Mouse (Mus musculus): Measurements from ENCODE around the gene Nr1d1. TPM values are rescaled to one million over a fixed set of nuclear protein-coding genes. Genes with fewer than 3 reads are reported as not detected.
"Not testable (repeated sequence)": the region's sequence is repeated elsewhere in the genome, so short reads cannot be mapped to it uniquely, and the experiment has no call there.

The Nr1d1 gene
- total RNA-seq, 2 experiments from 2014 or later, result not detected

DNA sequence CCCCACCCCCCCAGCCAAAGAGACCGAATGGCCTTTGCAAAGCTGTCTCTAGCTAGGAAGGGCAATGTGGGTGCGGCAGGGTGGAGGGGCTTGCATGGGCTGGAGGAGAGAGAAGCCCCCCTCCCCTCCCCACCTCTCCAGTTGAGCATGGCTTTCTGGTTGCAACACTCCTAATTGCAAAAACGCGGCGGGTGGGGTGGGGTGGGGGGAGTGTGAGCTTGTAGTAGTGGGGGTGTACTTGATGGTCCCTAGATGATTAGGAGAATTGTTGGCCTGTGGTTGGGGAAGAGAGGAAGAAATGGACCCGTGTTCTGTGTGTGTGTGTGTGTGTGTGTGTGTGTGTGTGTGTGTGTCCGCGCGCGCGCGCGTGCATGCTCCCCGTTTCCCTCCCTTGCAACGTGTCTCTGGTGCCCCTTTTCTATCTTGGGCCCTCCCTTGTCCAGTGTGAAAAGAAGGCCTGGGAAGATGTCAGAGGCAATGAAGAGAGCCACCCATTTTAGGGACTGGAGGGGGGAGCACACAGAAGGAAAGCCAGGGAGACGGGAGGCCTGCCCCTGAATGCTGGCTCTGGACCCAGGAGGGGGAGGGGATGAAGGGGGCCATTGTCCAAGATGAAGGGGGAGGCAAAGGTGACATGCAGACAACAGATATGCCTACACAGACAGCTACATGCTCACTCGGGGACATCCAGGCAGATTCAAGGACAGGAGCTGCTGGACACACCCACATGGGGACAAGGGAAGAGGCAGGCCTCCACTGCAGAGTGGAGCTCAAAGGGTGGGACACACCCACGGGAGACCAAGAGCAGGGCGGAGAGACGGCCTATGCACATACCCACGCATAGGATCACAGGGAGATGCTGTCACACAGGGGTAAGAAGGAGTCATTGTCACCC, 32.5 kb downstream of the Nr1d1 start:
- peak; percentile 37 for ATAC-seq (replicated peaks; ENCODE audit: low FRiP score, poor library complexity, severe bottlenecking)

DNA sequence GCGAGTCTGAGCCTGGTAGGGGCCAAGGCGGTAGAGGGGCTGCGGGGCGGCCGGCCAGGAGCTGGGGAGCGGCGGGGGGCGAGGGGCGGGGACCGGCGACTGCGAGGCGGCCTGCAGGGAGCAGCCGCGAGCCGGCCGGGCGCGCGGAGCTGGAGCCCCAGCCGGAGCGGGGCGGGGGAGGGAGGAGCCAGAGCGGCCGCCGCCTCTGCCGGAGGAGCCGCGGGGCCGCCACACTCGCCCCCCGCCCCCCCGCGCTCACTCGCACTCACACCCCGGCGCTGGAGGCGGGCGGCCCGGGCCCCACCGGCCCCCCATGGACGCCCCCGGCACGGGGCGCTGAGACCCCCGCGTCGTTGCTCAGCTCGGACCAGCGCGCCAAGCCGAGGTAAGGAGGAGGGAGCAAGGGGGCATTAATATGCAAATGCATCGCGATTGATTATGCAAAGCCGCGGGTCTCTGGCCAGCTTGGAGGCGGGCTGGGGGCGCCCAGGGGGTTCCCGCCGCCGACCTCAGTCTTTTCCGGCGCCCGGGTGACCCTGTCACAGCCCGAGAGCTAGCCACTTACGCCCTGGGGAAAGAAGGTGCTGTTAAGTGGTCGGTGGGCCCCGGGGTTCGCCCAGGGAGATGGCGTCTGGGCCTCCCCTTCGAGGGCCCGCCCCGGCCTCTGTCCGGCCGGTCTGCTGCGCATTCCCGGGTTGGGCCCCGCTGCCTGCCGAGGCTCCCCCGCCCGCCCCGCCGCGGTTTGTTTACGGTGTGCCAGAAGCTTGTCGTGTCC, 33.3 kb downstream of the Nr1d1 start:
- ATAC-seq (replicated peaks; ENCODE audit: low FRiP score, poor library complexity, severe bottlenecking), result peak; percentile 76

- no peak for ATAC-seq (replicated peaks; ENCODE audit: low FRiP score, poor library complexity, severe bottlenecking)
Observed at GRCm38 (mm10) chr11:98741051-98741620, 34.0 kb downstream of the Nr1d1 start.

- ATAC-seq (replicated peaks; ENCODE audit: low FRiP score, poor library complexity, severe bottlenecking), result peak; percentile 84
Observed at GRCm38 (mm10) chr11:98740393-98741050, 34.6 kb downstream of the Nr1d1 start, which contains the start of gene Thra. Gene Thra (plus strand): TSS chr11:98740638.

- peak; percentile 17; the same call in 1 of the 2 replicates for ATAC-seq (replicated peaks; ENCODE audit: low FRiP score, poor library complexity, severe bottlenecking)
Observed at GRCm38 (mm10) chr11:98740026-98740392, 35.1 kb downstream of the Nr1d1 start.

GRCm38 (mm10) chr11:98738925-98739324, 36.2 kb downstream of the Nr1d1 start:
- no peak for ATAC-seq (replicated peaks; ENCODE audit: low FRiP score, poor library complexity, severe bottlenecking)

GRCm38 (mm10) chr11:98738428-98738911, 36.7 kb downstream of the Nr1d1 start:
- ATAC-seq (replicated peaks; ENCODE audit: low FRiP score, poor library complexity, severe bottlenecking), result no peak

DNA sequence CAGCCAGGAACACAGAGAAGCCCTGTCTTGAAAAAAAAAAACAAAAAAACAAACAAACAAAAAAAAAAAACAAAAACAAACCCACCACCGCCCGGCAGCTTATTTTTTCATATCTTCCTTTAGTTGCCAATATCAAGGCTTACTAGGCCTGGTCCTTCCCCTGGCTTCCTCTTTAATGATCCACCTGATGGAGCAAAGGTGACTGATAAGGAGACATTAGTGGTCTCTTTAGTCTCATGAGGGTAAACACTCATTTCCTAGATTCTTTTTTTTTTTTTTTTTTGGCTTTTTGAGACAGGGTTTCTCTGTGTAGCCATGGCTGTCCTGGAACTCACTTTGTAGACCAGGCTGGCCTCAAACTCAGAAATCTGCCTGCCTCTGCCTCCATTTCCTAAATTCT, 37.9 kb downstream of the Nr1d1 start:
- ATAC-seq (replicated peaks; ENCODE audit: low FRiP score, poor library complexity, severe bottlenecking), result not testable (repeated sequence)

DNA sequence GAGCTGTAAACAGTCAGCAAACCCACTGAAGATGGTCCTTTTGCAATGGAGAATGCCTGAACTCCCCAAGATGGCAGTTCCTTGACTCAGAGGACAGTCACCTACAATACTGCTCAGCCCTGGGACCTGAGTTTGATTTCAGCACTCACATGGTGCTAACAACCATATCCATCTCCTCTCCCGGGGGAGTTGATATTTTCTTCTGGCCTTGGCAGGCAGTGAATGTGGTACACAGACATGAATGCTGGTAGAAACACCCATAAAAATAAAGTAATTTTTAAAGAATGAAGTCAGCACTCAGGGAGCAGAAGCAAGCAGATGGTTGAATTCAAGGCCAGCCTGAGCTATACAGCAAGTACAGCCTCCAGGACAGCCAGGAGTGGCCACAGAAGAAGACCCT, 39.0 kb downstream of the Nr1d1 start:
- ATAC-seq (replicated peaks; ENCODE audit: low FRiP score, poor library complexity, severe bottlenecking), result no peak

DNA sequence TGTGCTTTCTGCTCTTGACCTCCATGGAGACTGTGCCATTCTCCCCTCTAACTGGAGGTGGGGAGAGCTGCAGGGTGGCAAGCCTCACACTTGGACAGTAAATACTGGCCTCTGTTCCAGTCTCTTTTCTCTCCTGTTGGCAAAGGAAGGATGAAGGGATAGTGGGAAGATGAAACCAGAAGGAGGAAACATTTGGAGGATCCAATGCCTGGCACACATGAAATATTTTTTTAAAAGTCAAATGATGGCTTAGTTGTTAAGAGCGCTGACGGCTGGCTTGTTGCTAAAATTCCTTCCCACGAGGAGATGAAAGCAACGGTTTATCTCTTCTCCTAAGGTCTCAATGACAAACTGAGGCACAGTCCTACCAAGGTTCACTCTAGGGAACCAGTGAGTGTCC, 40.0 kb downstream of the Nr1d1 start:
- no peak for ATAC-seq (replicated peaks; ENCODE audit: low FRiP score, poor library complexity, severe bottlenecking)

DNA sequence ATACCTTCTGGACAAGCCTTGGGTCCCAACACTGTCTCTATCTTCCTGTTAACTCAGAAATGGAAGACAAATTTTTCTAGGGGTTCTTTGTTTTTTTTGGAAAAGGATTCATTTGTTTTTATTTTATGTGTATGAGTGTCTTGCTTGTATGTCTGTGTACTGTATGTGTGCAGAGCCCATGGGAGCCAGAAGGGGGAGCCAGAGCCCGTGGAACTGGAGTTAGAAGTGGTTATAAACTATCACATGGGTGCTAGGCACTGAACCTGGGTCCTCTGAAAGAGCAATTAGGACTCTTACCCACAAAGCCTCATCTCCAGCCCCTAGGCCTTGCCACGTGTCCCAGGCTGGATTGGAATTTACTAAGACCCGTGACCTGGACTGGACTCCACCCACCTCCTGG, 41.1 kb downstream of the Nr1d1 start:
- no peak for ATAC-seq (replicated peaks; ENCODE audit: low FRiP score, poor library complexity, severe bottlenecking)

GRCm38 (mm10) chr11:98731134-98731533, 44.0 kb downstream of the Nr1d1 start:
- ATAC-seq (replicated peaks; ENCODE audit: low FRiP score, poor library complexity, severe bottlenecking), result no peak

- no peak for ATAC-seq (replicated peaks; ENCODE audit: low FRiP score, poor library complexity, severe bottlenecking)
Observed at GRCm38 (mm10) chr11:98730727-98731126, 44.4 kb downstream of the Nr1d1 start.

GRCm38 (mm10) chr11:98729119-98729588, 46.0 kb downstream of the Nr1d1 start, which contains the start of gene Med24:
Gene Med24 (minus strand): TSS chr11:98729435.
- peak; percentile 100 for ATAC-seq (replicated peaks; ENCODE audit: low FRiP score, poor library complexity, severe bottlenecking)

- no peak for ATAC-seq (replicated peaks; ENCODE audit: low FRiP score, poor library complexity, severe bottlenecking)
Observed at GRCm38 (mm10) chr11:98725926-98726506, 49.1 kb downstream of the Nr1d1 start.

GRCm38 (mm10) chr11:98723098-98723497, 52.0 kb downstream of the Nr1d1 start:
- no peak for ATAC-seq (replicated peaks; ENCODE audit: low FRiP score, poor library complexity, severe bottlenecking)

DNA sequence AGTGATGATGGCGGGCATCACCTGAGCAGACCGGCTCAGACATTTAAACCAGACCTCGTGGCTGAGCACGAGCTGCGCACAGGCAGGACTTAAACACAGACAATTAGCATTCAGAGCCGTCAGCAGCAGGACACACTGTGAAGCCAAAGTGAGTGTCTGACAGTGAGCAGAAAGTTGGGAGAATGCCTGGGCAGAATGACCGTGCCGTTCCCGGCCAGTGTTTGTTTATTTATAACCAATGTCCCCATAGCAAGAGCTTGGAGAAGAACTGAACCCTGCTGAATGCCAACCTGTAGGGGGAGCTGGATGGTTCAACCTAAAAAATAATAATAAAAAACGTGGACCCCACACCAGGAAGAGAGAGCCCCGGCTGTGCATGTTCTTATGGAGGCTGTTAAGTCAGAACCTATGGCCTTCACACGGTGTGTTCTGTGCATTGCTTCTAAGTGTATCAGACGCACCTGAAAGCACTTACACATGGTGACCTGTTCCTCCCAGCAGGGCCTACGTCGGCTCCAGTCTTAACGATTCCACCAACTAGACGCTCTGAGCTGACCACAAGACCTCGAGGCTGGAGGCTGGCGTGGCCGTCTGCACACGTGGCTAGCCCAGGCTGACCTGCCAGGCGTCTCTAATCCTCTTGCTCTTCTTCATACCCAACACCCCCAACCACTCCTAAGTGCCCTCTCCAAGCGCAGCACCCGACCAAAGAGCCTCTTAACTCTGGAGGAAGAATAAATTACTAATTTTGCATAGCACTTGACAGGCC, 53.5 kb downstream of the Nr1d1 start:
- no peak for ATAC-seq (replicated peaks; ENCODE audit: low FRiP score, poor library complexity, severe bottlenecking)

GRCm38 (mm10) chr11:98720756-98721155, 54.4 kb downstream of the Nr1d1 start:
- no peak for ATAC-seq (replicated peaks; ENCODE audit: low FRiP score, poor library complexity, severe bottlenecking)

All from erythroid progenitor cell, adult 5-6 weeks (primary cell).